Mouse (Mus musculus): Measurements from ENCODE around the gene Myo15b.

GRCm38 (mm10) chr11:115841961-115842550, 16.1 kb upstream of the Myo15b start:
- TF ChIP-seq POLR2AphosphoS5 (IDR thresholded peaks at IDR 0.05; ENCODE audit: insufficient replicate concordance, low read depth, low read length), result no peak
- TF ChIP-seq CTCF (IDR thresholded peaks at IDR 0.05; ENCODE audit: low read depth, low read length), result no peak
- TF ChIP-seq GATA1 (IDR thresholded peaks at IDR 0.05; ENCODE audit: borderline replicate concordance, low read length), result no peak
- no peak for TF ChIP-seq GATA2 (IDR thresholded peaks at IDR 0.05; ENCODE audit: borderline replicate concordance, low read depth, low read length)
- TF ChIP-seq TAL1 (conservative IDR thresholded peaks at IDR 0.05; ENCODE audit: low read depth, low read length), result peak; percentile 46

Measured in G1E (cell line).